Mouse (Mus musculus): Measurements from ENCODE around the gene Sertad4. TPM values are rescaled to one million over a fixed set of nuclear protein-coding genes. Genes with fewer than 3 reads are reported as not detected.

Gene Sertad4
- polyA plus RNA-seq, 1 experiment: 0.50 TPM

GRCm38 (mm10) chr1:192797011-192797274 lies 58.6 kb downstream of the Sertad4 start:
- WGBS: 84% methylated on average over 3 of the region's 3 CpGs
- no peak overlapping the region for H3K27ac ChIP-seq (ENCODE audit: insufficient read depth, low read length)
- H3K36me3 ChIP-seq (ENCODE audit: control insufficient read depth, insufficient read depth, low read length): no peaks in the 10 kb centered on the region
- no peaks in the 10 kb centered on the region for H3K27me3 ChIP-seq (ENCODE audit: control insufficient read depth, insufficient read depth, low read length)
- no peak overlapping the region for H3K4me3 ChIP-seq (ENCODE audit: extremely low read depth, insufficient read depth, insufficient read length)
- peaks cover 2% of the 10 kb centered on the region; the same call in 1 of the 2 replicates for H3K4me1 ChIP-seq (ENCODE audit: control insufficient read depth, insufficient read depth, insufficient read length)
- TF ChIP-seq POLR2A (IDR thresholded peaks at IDR 0.05; ENCODE audit: low read depth, low read length) (no peak), CTCF (IDR thresholded peaks at IDR 0.05; ENCODE audit: extremely low read depth, insufficient read depth, insufficient read length, insufficient replicate concordance) (no peak)
- DNase-seq (ENCODE audit: low read depth in 1 of 2, low spot score in 2 of 2): no peak

GRCm38 (mm10) chr1:192796201-192797010 lies 59.1 kb downstream of the Sertad4 start:
- no peak for TF ChIP-seq CTCF (IDR thresholded peaks at IDR 0.05; ENCODE audit: extremely low read depth, insufficient read depth, insufficient read length, insufficient replicate concordance)
- TF ChIP-seq POLR2A (IDR thresholded peaks at IDR 0.05; ENCODE audit: low read depth, low read length): no peak
- DNase-seq (ENCODE audit: low read depth in 1 of 2, low spot score in 2 of 2): no peak

DNA sequence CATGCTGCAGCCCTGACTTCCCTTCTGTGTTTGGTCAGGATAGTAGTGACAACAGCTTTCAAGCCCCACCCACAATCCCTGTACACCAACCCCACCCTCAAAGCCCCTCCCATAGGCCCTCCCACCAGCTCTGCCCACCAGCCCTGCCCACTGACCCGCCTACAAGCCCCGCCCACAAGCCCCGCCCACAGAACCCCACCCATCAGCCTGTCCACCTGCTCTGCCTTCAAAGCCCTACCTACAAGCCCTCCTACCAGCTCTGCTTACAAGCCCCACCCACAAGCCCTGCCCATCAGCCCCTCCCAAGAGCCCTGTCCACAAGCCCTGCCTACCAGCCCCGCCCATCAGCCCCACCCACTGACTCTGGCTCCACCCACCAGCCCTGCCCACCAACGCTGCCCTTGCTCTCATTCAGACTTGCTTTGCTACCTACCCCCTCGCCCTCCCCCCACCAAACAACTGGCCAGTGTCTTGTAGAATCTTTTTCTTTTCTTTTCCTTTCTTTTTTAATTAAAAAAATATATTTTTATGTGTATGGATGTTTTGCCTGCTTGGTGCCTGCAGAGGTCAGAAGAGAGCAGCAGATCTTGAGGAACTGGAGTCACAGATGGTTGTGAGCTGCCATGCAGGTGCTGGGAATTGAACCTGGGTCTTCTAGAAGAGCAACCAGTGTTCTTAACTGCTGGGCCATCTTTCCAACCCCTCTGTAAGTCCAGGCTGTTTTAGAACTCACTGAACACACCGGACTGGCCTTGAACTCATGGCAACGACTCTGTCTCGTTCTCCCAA lies 60.4 kb downstream of the Sertad4 start:
- 84% methylated on average over 9 of the region's 9 CpGs for WGBS
- no peak for DNase-seq (ENCODE audit: low read depth in 1 of 2, low spot score in 2 of 2)

More at GRCm38 (mm10) chr1:192796201-192797010, 59.1 kb downstream of the Sertad4 start:
- WGBS: 42% methylated on average over 20 of the region's 21 CpGs
- no peak overlapping the region for H3K27ac ChIP-seq (ENCODE audit: insufficient read depth, low read length)
- H3K4me1 ChIP-seq (ENCODE audit: control insufficient read depth, insufficient read depth, insufficient read length): peaks cover 2% of the 10 kb centered on the region; the same call in 1 of the 2 replicates
- H3K4me3 ChIP-seq (ENCODE audit: extremely low read depth, insufficient read depth, insufficient read length): no peak overlapping the region
- H3K27me3 ChIP-seq (ENCODE audit: control insufficient read depth, insufficient read depth, low read length): no peaks in the 10 kb centered on the region
- no peaks in the 10 kb centered on the region for H3K36me3 ChIP-seq (ENCODE audit: control insufficient read depth, insufficient read depth, low read length)

More for the DNA sequence above, 60.4 kb downstream of the Sertad4 start:
- H3K36me3 ChIP-seq (ENCODE audit: control insufficient read depth, insufficient read depth, low read length): no peaks in the 10 kb centered on the region
- no peak overlapping the region for H3K4me3 ChIP-seq (ENCODE audit: extremely low read depth, insufficient read depth, insufficient read length)
- no peak for TF ChIP-seq POLR2A (IDR thresholded peaks at IDR 0.05; ENCODE audit: low read depth, low read length)
- TF ChIP-seq CTCF (IDR thresholded peaks at IDR 0.05; ENCODE audit: extremely low read depth, insufficient read depth, insufficient read length, insufficient replicate concordance): no peak
- H3K27ac ChIP-seq (ENCODE audit: insufficient read depth, low read length): no peak overlapping the region
- H3K4me1 ChIP-seq (ENCODE audit: control insufficient read depth, insufficient read depth, insufficient read length): peaks cover 2% of the 10 kb centered on the region; the same call in 1 of the 2 replicates
- no peaks in the 10 kb centered on the region for H3K27me3 ChIP-seq (ENCODE audit: control insufficient read depth, insufficient read depth, low read length)

Other genes with a start within 250 kb of the Sertad4 start
- gene Hhat, start 84.5 kb downstream of the Sertad4 start, polyA plus RNA-seq (2012; rRNA removed): 3.4 and 5.0 TPM in 2 replicates
- 0.05 and 0.08 TPM in 2 replicates for gene Syt14, start 180.0 kb upstream of the Sertad4 start, polyA plus RNA-seq (2012; rRNA removed)